Mouse (Mus musculus): Measurements from ENCODE around the gene Dchs2.

- no peak for TF ChIP-seq POLR2A (IDR thresholded peaks at IDR 0.05; ENCODE audit: low read depth, low read length)
- TF ChIP-seq CTCF (IDR thresholded peaks at IDR 0.05; ENCODE audit: extremely low read depth, insufficient read depth, insufficient read length, insufficient replicate concordance): no peak
These were observed 163.2 kb downstream of the Dchs2 start for GRCm38 (mm10) chr3:83290953-83291352.

Measured in spleen, adult 2 months (tissue).